Mouse (Mus musculus) urinary bladder, postnatal 14 days (tissue): Measurements from ENCODE around the gene Acsbg1.
A peak's percentile ranks its signal among the peaks of the same experiment; 100 is the strongest.
"Not testable (repeated sequence)": the region's sequence is repeated elsewhere in the genome, so short reads cannot be mapped to it uniquely, and the experiment has no call there.

Source experiments
- DNase-seq: peaks from one replicate; pipeline ENCODE4 v3.0.0; 2021; ENCODE audit warnings: low spot score

The Acsbg1 gene

GRCm38 (mm10) chr9:54661605-54662377 is at the start of gene Acsbg1:
Gene Acsbg1, minus strand, starts transcription at chr9:54661870.
- no peak for DNase-seq

- DNase-seq, result no peak
Measured at GRCm38 (mm10) chr9:54708085-54708484, 46.4 kb upstream of the Acsbg1 start.

- no peak for DNase-seq
Measured at GRCm38 (mm10) chr9:54707288-54707999, 45.8 kb upstream of the Acsbg1 start.

- DNase-seq, result no peak
Measured at GRCm38 (mm10) chr9:54705561-54705960, 43.9 kb upstream of the Acsbg1 start.

- DNase-seq, result no peak
Measured at GRCm38 (mm10) chr9:54704361-54704760, 42.7 kb upstream of the Acsbg1 start.

- DNase-seq, result no peak
Measured at GRCm38 (mm10) chr9:54702581-54702980, 40.9 kb upstream of the Acsbg1 start.

- no peak for DNase-seq
Measured at GRCm38 (mm10) chr9:54700746-54701145, 39.1 kb upstream of the Acsbg1 start.

- DNase-seq, result no peak
Measured at GRCm38 (mm10) chr9:54700174-54700475, 38.5 kb upstream of the Acsbg1 start.

GRCm38 (mm10) chr9:54699345-54700173 is 37.9 kb upstream of the Acsbg1 start:
- DNase-seq, result peak; percentile 84

GRCm38 (mm10) chr9:54699087-54699344 is 37.3 kb upstream of the Acsbg1 start:
- DNase-seq, result no peak

GRCm38 (mm10) chr9:54698318-54699086 is 36.8 kb upstream of the Acsbg1 start, which contains the start of gene Dnaja4:
Gene Dnaja4, plus strand, starts transcription at chr9:54698873.
- DNase-seq, result no peak

GRCm38 (mm10) chr9:54691241-54691805 is 29.7 kb upstream of the Acsbg1 start:
- DNase-seq, result not testable (repeated sequence)

GRCm38 (mm10) chr9:54690697-54691096 is 29.0 kb upstream of the Acsbg1 start:
- not testable (repeated sequence) for DNase-seq

- no peak for DNase-seq
Measured at GRCm38 (mm10) chr9:54689446-54689845, 27.8 kb upstream of the Acsbg1 start.

GRCm38 (mm10) chr9:54687246-54688236 is 25.9 kb upstream of the Acsbg1 start:
- DNase-seq, result no peak

- no peak for DNase-seq
Measured at GRCm38 (mm10) chr9:54683814-54684605, 22.3 kb upstream of the Acsbg1 start.

- DNase-seq, result no peak
Measured at GRCm38 (mm10) chr9:54682846-54683245, 21.2 kb upstream of the Acsbg1 start.

- peak; percentile 74 for DNase-seq
Measured at GRCm38 (mm10) chr9:54676531-54676986, 14.9 kb upstream of the Acsbg1 start.

GRCm38 (mm10) chr9:54673887-54674286 is 12.2 kb upstream of the Acsbg1 start:
- no peak for DNase-seq

GRCm38 (mm10) chr9:54671962-54672361 is 10.3 kb upstream of the Acsbg1 start:
- no peak for DNase-seq
